Mouse (Mus musculus): ENCODE data around the gene Atpif1. TPM values are rescaled to one million over a fixed set of nuclear protein-coding genes. Genes with fewer than 3 reads are reported as not detected.

Gene Atpif1
- total and polyA plus RNA-seq, 2 experiments from 2014 or later, result 898 to 1,829 TPM

DNA sequence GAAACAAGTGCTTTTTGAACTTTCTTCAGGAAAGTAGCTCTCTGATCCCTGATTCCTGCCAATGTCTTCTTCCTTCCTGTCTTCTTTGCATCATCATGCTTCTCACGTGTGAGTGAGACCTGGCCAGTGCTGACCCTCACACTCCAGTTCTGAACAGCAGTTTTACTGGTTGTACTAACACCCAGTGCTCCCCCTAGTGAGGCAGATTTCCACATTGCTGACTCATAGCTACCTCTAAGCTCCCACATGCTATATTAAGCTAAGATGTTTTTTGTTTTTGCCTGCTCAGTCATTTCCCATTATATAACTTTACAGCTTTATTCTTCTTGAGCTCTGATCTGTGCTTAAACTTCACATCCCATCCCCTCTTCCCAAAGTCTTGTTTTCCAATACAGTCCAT is 9.3 kb upstream of the Atpif1 start:
- H3K4me1 ChIP-seq (ENCODE audit: insufficient read depth), result no peaks in the 10 kb centered on the region
- peaks cover 65% of the 10 kb centered on the region for H3K36me3 ChIP-seq (ENCODE audit: insufficient read depth)
- no peak overlapping the region for H3K4me2 ChIP-seq (ENCODE audit: low read depth)
- no peak overlapping the region for H3K4me3 ChIP-seq (ENCODE audit: low read depth, low read length)
- no peak for TF ChIP-seq CTCF (IDR thresholded peaks at IDR 0.05; ENCODE audit: low read depth)
- no peaks in the 10 kb centered on the region for H3K9me3 ChIP-seq (ENCODE audit: low read length)
- no peak for ATAC-seq
- H3K27ac ChIP-seq (ENCODE audit: low read depth, low read length), result no peak overlapping the region
- H3K27me3 ChIP-seq (ENCODE audit: insufficient read depth, low read length), result no peaks in the 10 kb centered on the region
- H3K9ac ChIP-seq, result no peak overlapping the region
- no peak for DNase-seq
- 68% methylated on average over 1 of the region's 1 CpGs for WGBS

- Histone ChIP-seq H3K4me1 (ENCODE audit: insufficient read depth) (peaks cover 4% of the 10 kb centered on the region; the same call in 1 of the 2 replicates), H3K36me3 (ENCODE audit: insufficient read depth) (peaks cover 56% of the 10 kb centered on the region), H3K27me3 (ENCODE audit: insufficient read depth, low read length) (no peaks in the 10 kb centered on the region), H3K27ac (ENCODE audit: low read depth, low read length) (no peak overlapping the region), H3K4me2 (ENCODE audit: low read depth) (no peak overlapping the region), H3K4me3 (ENCODE audit: low read depth, low read length) (no peak overlapping the region), H3K9me3 (ENCODE audit: low read length) (no peaks in the 10 kb centered on the region), H3K9ac (no peak overlapping the region)
- WGBS, result 90% methylated on average over 4 of the region's 4 CpGs
- ATAC-seq (no peak), DNase-seq (no peak)
- no peak for TF ChIP-seq CTCF (IDR thresholded peaks at IDR 0.05; ENCODE audit: low read depth)
Observed at GRCm38 (mm10) chr4:132541413-132541812, 8.0 kb upstream of the Atpif1 start.

- no peak for ATAC-seq
- H3K27ac ChIP-seq (ENCODE audit: low read depth, low read length), result no peak overlapping the region
Observed at GRCm38 (mm10) chr4:132539481-132539880, 6.0 kb upstream of the Atpif1 start.

GRCm38 (mm10) chr4:132535406-132536121 is 2.1 kb upstream of the Atpif1 start, which contains the start of gene Dnajc8:
Gene Dnajc8, plus strand, starts transcription at chr4:132535550.
- Histone ChIP-seq H3K9me3 (ENCODE audit: low read length) (no peaks in the 10 kb centered on the region), H3K27ac (ENCODE audit: low read depth, low read length) (peak within 1 kb of the TSS; percentile 78), H3K4me3 (ENCODE audit: low read depth, low read length) (peak within 1 kb of the TSS; percentile 80), H3K36me3 (ENCODE audit: insufficient read depth) (peaks cover 11% of the 10 kb centered on the region), H3K4me2 (ENCODE audit: low read depth) (peak within 1 kb of the TSS; percentile 75), H3K4me1 (ENCODE audit: insufficient read depth) (peaks cover 20% of the 10 kb centered on the region; the same call in 1 of the 2 replicates), H3K27me3 (ENCODE audit: insufficient read depth, low read length) (no peaks in the 10 kb centered on the region), H3K9ac (peak within 1 kb of the TSS; percentile 80)
- under 1% methylated on average over 60 of the region's 60 CpGs for WGBS
- no peak for TF ChIP-seq CTCF (IDR thresholded peaks at IDR 0.05; ENCODE audit: low read depth)
- ATAC-seq (peak; percentile 78), DNase-seq (peak; percentile 97)

More at GRCm38 (mm10) chr4:132539481-132539880, 6.0 kb upstream of the Atpif1 start:
- Histone ChIP-seq H3K9me3 (ENCODE audit: low read length) (no peaks in the 10 kb centered on the region), H3K36me3 (ENCODE audit: insufficient read depth) (peaks cover 42% of the 10 kb centered on the region), H3K27me3 (ENCODE audit: insufficient read depth, low read length) (no peaks in the 10 kb centered on the region), H3K4me2 (ENCODE audit: low read depth) (no peak overlapping the region), H3K4me3 (ENCODE audit: low read depth, low read length) (no peak overlapping the region), H3K4me1 (ENCODE audit: insufficient read depth) (peaks cover 4% of the 10 kb centered on the region; the same call in 1 of the 2 replicates), H3K9ac (no peak overlapping the region)
- no peak for DNase-seq
- no peak for TF ChIP-seq CTCF (IDR thresholded peaks at IDR 0.05; ENCODE audit: low read depth)
- WGBS, result 93% methylated on average over 5 of the region's 5 CpGs

DNA sequence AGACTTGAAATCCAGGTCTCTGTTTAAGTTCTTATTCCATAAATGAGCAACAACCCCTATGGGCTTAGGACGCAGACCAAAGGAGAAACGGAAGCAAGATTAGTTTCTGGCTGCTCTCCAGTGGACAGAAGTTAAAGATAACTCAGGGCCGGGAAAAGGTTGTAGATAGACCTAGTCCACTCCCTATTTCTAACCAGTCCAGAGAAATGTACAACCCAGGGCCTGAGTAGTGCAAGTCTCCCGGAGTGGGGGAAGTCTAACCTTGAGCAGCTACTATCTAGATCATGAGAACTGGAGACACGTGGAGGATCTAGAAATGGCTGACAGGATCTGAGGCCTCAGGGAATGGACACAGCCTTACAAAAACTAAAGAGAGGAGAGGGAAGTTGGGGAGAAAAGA is 963 bp downstream of the Atpif1 start:
- Histone ChIP-seq H3K4me3 (ENCODE audit: low read depth, low read length) (peak overlapping the region; percentile 85), H3K9me3 (ENCODE audit: low read length) (no peaks in the 10 kb centered on the region), H3K4me1 (ENCODE audit: insufficient read depth) (peaks cover 20% of the 10 kb centered on the region; the same call in 1 of the 2 replicates), H3K9ac (peak overlapping the region; percentile 100), H3K4me2 (ENCODE audit: low read depth) (peak overlapping the region; percentile 74), H3K36me3 (ENCODE audit: insufficient read depth) (peaks cover 10% of the 10 kb centered on the region; the same call in 1 of the 2 replicates), H3K27me3 (ENCODE audit: insufficient read depth, low read length) (no peaks in the 10 kb centered on the region), H3K27ac (ENCODE audit: low read depth, low read length) (peak overlapping the region; percentile 99)
- no peak for TF ChIP-seq CTCF (IDR thresholded peaks at IDR 0.05; ENCODE audit: low read depth)
- ATAC-seq (peak; percentile 3; the same call in 1 of the 2 replicates), DNase-seq (no peak)
- 18% methylated on average over 5 of the region's 5 CpGs for WGBS

GRCm38 (mm10) chr4:132530033-132530804 is 3.2 kb downstream of the Atpif1 start:
- Histone ChIP-seq H3K27ac (ENCODE audit: low read depth, low read length) (no peak overlapping the region), H3K36me3 (ENCODE audit: insufficient read depth) (peaks cover 10% of the 10 kb centered on the region; the same call in 1 of the 2 replicates), H3K4me2 (ENCODE audit: low read depth) (no peak overlapping the region), H3K27me3 (ENCODE audit: insufficient read depth, low read length) (no peaks in the 10 kb centered on the region), H3K4me1 (ENCODE audit: insufficient read depth) (peaks cover 15% of the 10 kb centered on the region; the same call in 1 of the 2 replicates), H3K4me3 (ENCODE audit: low read depth, low read length) (no peak overlapping the region), H3K9ac (no peak overlapping the region), H3K9me3 (ENCODE audit: low read length) (no peaks in the 10 kb centered on the region)
- ATAC-seq (no peak), DNase-seq (no peak)
- WGBS, result 97% methylated on average over 20 of the region's 20 CpGs
- no peak for TF ChIP-seq CTCF (IDR thresholded peaks at IDR 0.05; ENCODE audit: low read depth)
